Mouse (Mus musculus) kidney, postnatal 10 days (tissue): ENCODE data around the gene Dohh.

Experiments used
- DNase-seq: peaks from one replicate; pipeline ENCODE4 v3.0.0; 2021; ENCODE audit warnings: mixed read lengths

The Dohh gene

DNA sequence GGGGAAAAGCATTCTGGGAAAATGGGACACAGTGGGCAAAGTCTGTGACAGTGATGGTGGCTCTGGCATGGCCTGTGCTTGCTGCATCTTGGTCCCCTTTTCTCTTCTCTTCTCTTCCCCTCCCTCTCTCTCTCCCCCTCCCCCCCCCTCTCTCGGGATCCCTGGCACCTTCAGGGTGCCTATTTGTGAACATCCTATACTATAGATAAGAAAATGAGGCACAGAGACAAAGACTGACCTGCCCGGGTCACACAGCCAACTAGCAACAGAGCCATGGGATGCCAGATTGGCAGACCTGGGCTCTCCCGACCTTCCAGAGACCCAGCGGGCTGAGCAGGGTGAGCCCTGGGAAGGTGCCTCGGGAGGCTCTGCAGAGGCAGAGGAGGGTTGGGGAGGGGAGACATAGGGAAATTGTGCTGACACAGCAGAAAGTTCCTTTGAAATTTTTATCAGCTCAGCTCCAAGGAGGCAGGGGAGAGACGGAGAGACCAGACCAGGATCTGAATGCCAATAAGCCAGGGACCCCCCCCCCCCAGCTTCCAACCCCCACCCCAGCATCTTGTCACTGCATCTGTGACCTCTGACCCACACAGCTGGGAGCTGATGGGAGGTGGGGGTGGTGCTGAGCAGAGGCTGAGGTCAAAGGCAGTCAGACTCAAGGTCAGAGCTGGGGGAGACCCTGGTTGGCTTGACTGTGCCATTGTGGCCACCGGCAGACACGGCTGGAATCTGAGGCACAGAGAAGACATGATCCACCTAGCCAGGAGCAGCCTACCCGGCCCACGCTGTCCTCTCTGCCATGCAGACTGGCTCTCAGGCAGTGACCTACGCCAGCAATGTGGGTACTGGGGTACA, 34.2 kb downstream of the Dohh start:
- DNase-seq: peak; percentile 34

DNA sequence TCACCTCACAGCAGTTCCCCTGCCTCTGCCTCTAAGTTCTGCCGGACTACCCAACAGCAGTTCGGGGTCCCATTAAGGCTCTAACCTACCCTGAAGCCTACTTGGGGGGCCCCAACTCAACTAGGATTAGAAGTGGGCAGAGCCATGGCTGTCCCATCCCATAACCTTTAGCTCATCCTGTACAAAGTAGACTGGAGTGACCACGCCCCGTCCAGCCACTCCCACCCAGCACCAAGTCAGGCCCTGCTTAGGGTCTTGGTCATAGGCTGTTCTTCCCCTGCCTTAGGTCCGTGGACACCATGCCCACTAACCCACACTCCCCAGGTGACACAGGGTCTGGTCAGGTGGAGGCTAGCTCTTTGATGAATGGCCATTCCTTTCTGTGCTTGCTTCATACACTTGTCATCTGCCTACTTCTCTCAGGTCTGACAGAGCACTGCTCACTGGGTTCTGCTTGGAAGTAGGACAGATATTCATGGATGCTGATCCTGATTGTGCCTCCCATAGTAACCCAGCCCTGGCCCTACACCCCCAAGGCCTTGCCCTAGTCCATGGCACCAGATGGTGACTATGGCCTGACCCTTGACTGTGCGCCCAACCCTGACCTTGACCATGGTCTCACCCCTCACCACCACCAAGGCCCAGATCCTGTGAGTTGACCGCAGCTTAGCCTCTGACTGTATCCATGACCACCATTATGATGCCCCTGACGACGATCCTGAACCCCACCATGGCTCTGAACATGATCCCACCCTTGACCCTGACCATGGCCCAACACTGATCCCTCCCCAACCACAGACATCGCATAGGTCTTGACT, 35.1 kb downstream of the Dohh start:
- DNase-seq: peak; percentile 14

DNA sequence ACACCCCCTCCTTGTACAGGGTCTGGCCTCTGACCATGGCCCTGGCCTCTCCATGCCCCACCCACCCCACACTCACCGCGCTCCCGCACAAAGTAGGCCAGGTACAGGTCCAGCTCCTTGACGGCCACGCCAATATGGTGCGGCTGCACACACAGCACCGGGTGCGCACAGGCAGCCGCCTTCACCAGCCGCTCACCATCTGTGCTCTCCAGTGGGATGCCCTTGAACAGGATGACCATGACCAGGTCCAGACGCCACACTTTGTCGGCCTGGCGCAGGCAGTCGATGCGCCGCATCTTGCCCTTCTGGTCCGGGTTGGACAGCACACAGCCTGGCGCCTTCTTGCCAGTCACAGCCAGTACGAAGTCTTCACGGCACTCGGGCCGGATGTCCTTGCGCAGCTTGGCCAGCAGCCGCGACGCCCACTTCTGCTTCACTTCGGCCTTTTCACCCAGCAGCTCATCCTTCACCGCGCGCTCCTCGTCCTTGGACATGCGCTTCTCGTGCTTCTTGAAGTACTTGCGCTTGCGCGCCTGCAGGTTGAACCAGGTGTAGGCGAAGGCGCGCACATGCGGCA, 36.1 kb downstream of the Dohh start:
- DNase-seq: peak; percentile 44

DNA sequence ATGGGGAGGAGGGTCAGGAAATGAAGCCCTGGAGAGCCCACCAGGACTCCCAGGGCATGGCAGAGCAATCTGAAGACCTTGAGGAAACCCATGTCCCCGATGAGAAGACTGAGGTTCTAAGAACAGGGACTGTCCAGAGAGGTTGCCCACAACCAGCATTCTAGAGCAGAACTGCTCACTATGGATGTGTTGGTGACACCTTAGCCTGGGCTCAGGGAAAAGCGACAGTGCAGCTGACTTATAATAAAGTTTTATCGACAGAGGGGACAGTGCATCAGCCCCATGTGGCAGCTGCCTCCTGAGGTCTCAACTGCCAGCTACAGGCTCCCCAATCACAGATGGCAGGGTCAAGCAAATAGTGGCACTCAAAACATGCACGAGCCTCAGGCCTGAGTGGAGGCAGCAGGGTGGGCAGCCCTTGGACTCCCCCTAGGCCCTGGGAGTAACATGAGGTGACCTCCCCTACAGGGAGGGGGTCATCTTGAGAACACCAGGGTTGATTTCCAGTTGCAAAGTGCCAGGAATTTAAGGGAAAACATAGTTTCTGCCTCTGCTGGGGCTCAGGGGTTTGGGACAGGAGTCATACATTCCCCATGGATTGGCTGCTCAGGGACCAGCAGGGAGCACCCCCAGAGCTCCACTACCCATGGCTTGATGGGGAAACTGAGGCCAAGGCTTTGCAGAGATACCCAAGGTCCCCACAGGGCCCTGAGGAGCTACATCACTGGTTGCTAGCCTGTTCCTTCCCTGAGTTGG, 37.0 kb downstream of the Dohh start:
- no peak for DNase-seq

DNA sequence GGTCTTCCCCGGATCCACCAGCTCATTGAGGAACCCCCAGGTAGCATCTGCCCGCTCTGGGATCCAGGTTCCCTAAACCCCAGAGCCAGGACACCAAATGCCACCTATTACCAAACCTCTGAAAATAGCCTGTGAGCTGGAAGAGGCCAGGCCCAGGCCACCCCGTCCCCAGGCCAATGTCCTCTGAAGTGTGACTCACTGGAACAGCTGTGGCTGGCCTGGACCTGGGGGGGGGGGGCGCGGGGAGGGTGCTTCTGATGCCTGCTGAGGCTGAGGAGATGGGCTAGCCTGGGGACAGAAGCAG, 37.5 kb downstream of the Dohh start:
- peak; percentile 11 for DNase-seq

DNA sequence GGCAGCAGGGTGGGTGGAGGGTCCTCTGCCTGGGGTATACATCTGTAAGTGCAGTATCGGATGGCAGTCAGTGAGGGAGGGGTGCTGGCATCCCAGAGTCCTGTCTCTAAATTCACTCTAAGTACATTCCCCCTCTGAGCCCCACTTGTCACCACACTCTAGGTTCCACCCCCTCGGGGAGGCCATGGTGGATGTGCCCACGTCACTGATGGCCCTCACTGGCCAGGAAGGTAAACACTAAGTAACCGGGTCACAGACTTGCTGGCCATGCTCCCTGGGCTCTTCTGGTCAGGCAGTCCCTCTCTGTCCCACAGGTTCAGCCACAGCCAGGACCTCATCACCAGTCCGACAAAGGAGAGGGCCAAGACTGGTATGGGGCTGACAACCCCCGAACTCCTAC, 38.0 kb downstream of the Dohh start:
- DNase-seq: peak; percentile 13

DNA sequence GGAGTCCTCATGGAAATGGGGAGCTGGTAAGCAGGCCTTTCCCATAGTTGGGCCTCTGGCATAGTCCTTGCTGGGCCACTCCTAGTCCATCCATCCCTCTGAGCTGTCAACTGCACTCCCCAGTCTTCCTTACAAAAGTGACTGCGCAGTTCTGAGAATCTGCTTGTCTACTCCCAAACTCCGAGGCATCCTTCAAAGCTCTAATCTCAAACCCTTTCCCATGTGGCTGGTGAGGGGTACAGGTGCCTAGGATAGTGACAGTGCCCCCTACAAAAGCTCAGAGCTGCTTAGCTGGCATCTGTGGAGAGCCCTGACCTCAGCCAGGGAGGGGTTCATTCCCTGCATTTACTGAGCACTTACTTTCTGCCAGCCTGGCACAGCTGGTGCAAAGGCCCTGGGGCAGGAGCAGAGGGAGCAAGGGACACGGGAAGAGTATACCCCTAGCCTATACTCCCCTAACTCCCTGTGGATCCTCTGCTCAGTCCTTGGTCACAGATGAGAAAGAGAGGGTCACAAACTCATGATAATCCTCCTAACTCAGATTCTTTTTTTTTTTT, 38.5 kb downstream of the Dohh start:
- peak; percentile 10 for DNase-seq

DNA sequence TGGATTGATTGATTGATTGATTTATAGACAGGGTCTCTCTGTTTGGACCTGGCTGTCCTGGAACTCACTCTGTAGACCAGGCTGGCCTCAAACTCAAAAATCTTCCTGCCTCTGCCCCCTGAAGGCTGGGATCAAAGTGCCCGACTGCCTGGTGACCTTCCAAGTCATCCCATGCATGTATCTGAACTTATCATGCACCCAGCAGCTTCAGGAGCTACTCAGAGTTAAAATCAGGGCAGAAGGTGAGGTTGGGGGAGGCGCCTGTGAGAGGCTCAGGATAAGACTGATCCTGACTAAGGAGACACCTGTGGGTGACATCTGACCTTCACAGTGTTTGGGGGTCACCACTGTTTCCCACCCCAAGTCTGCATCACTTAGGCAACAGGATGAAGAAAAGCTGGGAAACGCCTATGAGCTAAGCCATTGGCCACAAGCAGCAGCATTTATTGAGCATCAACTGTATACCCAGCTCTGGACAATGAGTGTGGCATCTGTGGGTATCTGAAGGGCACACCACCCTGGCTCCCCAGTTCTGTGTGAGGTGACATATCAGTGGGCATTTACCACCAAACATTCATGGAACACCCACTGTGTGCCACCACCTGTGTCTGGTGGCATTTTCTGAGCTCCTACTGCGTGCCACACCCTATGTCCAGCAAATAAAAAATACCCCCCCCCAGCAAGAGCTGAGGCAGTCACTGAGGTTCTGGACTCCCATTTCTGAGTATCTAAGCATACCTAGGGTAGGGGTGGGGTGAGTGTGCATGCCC, 39.4 kb downstream of the Dohh start:
- peak; percentile 20 for DNase-seq

DNA sequence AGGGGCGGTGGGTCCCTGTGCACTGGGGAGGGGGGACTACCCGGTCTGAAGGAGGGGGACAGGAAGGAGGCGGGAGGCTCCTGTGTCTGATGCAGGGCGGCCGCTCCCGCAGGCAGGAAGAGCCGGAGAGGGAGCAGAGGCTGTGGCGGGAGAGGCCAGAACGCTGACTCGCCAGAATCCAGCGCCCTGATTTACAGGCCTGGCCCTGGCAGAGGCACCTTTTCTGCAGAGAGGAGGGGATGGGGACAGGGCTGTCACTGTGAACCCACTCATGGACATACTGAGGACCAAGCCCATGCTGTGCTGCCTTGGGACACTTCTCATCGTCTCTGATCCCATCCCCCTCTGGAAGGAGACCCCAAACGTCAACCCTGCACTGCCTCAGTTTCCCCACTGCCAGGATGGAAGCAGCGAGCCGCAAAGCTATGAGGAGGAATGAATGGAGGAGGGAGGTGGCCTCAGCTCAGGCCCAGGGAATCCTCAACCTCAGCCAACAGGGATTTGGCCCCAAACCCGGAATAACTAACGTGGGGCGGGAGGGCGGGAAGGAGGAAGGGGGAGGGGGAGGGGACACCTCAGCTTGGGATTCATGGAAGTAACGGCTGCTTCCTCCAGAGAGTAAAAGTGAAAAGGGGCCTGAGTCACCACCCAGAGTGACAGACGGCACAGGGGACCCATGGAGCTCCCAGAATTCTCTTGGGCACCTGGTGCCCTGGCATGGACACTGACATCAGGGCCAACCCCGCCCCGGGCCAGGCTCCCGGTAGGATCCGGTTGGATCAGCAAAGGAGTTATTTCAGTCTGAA, 40.2 kb downstream of the Dohh start:
- DNase-seq: peak; percentile 83

DNA sequence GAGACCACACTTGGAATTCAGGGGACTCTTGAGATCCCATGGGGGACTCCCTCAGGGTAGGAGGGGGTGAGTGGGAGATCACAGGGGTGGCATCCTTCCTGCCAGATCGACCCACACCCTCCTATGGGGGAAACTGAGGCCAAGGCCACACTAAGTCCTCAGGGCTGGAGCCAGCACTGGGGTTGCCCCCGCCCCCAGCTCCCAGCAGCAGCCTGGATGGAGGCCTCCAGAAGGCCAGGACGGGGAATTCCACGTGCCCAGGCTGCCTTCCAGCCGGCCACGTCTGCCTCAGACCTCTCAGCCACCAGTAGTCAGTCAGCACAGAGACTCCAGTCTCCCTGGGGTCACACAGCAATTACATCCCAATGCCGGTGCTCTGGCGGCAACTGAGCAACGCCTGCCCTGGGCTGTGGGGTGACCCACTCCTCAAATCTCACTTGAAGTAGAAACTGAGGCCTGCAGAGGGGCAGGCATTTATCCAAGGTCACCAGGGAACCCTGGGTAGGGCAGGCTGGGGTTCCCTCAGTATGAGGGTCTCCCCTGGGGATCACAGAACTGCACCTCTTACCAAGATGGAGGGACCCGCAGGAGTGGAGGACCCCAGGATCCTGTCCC, 41.1 kb downstream of the Dohh start:
- peak; percentile 65 for DNase-seq

DNA sequence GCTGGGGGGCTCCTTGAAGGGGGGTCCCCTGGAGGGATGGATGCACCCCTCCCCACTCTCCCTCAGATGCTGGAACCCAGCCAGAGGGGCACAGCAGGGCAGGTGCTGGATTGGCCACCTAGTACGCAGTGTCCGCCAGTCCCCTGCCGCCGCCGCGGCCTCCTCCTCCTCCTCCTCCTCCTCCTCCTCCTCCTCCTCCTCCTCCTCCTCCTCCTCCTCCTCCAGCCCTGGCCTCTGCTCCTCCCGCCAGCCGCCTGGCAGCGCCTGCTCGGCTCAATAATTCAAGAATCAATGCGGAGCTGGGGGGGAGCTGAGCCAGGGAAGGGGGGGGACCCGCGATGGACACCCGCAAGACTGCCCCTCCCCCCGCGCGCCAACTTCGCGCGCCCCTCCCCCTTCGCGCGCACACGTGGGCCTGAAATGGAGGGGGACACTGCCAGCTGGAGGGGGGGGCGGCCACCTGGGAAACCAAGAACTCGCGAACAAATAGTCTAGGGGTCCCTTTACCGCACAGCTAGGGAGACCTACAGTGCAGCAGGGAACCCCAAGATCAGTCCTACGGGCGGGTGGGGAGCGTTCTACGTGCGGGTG, 41.9 kb downstream of the Dohh start:
- peak; percentile 70 for DNase-seq

DNA sequence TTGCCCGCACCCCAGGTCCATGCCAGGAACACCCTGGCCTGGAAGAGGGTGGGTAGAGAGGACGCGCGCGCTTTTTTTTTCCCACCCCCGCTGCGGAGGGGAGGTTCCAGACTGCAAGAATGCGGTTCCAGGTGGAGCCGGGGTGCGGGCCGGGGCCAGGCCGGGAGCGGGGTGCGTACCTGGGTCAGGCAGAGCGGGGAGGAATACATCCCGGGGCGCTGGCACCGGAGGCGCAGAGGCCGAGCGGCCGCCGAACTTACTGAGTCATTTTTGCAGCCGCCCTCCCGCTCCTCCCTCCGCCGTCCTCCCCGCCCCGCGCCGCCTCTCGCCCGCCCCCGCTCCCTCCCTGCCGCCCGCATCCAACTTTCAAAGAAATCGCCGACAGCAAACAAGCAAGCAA, 42.7 kb downstream of the Dohh start:
- DNase-seq: peak; percentile 88

DNA sequence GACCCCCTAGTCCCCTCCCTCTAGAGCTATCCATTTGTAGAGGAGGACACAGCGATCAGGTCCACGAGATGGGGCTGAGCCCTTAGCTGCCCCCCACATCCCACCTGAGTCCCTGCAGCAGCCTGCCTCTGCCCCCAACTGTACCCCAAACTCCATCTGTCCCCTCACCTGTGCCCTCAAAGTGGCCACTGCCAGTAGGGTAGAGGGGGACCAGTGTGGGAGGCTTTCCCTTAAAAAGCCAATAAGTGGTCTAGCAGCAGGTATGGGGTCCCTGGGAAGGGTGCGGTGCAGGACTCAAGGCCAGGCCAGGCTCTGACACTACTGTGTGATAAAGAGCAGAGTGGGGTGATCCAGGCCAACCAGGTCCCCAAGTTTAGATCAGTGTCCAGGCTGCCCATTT, 43.1 kb downstream of the Dohh start:
- DNase-seq: peak; percentile 25

DNA sequence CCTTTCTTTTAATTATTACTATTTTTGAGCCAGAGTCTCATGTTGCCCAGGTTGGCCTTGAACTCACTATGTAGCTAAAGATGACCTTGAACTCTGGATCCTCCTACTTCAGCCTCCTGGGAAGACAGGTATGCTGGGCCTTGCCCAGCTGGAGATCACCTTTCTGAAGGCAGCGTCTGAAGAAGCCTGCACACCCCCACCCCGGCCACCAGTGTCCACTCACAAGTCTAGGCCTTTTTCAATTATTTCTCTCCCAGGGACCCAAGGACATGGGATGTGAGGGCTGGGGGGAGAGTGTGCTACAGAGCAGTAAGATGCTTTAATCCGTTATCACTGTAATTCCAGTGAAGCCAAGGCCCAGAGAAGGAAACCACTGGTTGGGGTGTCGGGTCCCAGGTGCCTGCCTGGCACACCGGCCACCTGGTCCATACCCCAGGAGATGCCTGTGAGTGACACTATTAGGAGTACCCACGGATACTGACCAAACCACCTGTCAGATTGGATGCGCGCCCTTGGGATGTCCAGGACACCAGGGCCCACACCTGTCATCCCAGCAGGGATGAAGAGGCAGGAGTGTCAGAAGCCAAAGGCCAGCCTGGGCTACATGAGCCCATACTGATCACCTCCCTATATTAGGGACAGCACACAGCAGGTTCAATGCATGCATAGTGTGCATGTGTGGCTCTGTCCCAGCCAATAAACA, 43.7 kb downstream of the Dohh start:
- peak; percentile 25 for DNase-seq

DNA sequence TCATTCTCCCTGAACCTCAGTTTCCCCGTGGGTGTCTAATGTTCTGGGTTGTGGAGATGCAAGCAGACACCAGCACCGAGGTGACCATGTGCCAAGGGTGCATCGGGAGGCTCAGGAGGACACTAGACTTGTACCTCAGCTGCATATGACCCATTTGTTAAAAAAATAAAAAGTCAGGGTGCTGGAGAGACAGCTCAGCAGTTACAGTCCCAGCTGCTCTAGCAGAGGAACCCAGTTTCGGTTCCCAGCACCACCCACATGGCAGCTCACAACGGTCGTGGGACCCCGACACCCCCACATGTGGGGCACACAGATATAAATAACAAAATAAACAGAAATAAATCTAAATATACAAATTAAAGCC, 44.3 kb downstream of the Dohh start:
- peak; percentile 14 for DNase-seq

DNA sequence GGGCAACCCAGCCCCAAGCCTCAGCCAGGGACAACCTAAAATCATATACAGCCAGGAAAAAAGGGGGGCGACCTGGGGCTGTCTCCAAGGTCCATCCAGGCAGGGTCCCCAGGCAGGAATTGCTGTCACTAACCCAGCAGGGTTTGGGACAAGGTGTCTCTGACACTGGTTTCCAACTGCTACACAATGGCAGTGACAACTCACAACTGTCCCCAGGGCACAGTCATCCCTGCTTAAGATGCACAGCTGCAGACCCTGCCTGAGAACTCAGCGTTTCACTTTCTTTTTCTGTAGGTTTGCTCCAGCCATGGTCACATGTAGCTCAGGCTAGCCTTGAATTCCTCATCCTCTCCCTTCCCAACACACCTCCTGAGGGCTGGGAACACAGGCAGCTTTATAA, 44.9 kb downstream of the Dohh start:
- DNase-seq: peak; percentile 19

DNA sequence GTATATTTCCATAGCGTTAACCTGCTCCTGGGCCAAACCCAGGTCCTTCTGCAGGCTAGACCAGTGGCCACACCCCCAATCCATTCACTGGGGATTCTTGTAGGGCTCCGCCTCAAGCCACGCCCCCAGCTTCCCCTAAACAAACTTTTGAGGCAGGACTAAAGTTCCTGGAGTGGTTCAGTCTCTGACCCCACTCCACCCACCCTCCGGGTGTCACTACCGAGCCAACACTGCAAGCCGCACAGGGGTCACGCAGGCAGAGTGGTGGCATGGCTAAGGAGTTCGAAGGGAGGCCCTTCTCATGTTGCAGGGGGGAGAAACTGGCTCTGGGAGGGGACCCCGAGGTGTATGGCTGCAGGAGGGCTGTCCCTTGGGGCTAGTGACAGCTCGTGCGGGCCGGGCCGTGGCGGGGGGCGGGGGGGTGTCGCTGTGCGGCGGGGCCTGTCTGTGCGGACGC, 45.4 kb downstream of the Dohh start:
- peak; percentile 94 for DNase-seq

DNA sequence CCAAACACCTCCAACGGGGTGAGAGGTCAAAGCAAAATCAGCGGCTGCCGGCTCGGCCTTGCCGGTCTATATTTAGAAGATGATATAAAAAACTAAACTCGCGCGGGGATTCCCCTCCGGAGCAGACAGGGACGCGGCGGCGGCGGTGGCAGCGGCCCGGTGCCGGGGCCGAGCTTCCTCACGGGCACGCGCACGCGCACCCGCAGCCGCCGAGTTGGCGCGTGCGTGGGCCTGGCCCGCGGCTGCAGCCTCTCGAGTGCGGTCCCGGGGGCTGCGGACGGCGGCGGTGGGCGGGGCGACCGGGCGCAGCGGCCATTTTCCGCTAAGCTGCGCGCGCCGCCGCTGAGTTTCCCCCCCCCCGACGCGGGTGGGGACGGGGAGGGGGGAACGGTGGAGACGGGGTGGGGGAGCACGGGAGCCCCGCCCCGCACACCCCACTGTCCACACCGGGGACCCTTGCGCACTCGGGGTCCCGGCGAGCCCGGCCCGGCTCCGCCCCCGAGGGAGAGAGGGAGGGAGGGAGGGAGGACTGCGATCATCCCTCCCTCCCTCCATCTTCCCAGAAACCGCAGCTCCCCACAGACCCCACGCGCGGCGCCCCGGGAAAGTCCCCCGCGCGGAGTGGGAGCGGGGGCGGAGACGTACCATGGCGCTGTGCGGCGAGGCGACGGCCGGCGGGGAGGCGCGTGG, 46.1 kb downstream of the Dohh start:
- peak; percentile 91 for DNase-seq
